Mouse (Mus musculus): Measurements from ENCODE around the gene Lgals1.

DNA sequence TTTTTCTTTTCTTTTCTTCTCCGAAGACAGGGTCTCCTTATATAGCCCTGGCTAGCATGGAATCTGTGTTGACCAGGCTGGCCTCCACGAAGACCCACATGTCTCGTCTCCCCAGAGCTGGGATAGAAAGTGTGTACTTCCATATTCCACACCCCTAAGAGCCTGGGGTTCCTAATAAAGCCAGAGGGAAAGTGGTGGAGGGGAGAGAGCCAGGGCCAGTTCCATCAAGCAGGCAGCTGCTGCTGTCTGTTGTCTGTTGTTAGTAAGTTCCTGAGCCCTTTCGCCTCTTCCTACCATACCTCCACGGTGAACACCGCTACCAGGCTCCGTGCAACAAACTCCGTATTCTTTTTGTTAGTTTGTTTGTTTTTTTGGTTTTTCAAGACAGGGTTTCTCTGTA, 2.0 kb downstream of the Lgals1 start:
- TF ChIP-seq CTCF (IDR thresholded peaks at IDR 0.05) (no peak), POLR2A (IDR thresholded peaks at IDR 0.05; ENCODE audit: insufficient read depth, low read depth, low read length) (no peak), EP300 (IDR thresholded peaks at IDR 0.05; ENCODE audit: insufficient read depth, low read depth, low read length) (no peak)

Measured in heart, adult 2 months (tissue).